Mouse (Mus musculus): ENCODE measurements around the gene Osbpl2. TPM values are rescaled to one million over a fixed set of nuclear protein-coding genes. Genes with fewer than 3 reads are reported as not detected.
A peak's percentile ranks its signal among the peaks of the same experiment; 100 is the strongest.

Osbpl2 gene
- total RNA-seq (2022), result 10 to 100 TPM; 16.6 to 19.2 (median 18.1) TPM

DNA sequence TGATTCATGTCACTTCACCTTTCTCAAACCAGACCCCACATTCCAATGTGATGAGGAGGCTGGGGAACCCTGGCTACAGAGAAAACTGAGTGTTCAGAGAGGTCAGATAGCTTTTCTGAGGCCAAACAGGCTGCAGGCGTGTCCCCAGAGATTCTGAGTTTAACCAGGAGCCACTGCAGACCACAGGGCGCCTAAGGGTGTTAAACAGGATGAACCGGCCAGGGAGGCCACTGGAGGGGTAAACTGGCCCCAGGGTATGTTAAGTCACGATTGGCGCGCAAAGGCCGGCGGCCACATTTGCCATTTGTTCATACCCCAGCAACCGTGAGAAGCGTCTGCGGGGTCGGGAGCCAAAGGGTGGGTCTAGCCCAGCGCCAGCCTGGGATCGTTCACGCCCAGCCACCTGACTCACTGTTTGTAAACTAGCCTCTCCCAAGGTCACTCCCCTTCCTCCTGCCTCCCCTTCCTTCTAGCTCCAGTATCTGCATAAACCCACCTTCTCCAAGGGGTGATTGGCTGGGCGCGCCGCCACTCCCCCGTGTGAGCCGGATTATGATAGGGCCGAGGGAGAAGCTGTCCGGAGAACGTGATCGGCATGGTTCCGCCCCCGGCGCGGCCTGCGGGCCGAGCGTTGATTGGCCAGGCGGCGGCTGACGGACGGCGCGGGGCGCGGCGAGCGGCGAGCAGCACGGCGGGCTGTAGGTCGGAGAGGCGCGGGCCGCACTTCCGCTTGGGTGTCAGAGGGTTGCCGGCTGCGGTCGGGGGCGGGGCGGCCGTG is at the start of gene Osbpl2:
Gene Osbpl2 (plus strand): TSS at position 646 of the 778 bp plus-strand sequence.
- peak; percentile 100 for DNase-seq (ENCODE audit: low spot score in 2 of 2)

DNA sequence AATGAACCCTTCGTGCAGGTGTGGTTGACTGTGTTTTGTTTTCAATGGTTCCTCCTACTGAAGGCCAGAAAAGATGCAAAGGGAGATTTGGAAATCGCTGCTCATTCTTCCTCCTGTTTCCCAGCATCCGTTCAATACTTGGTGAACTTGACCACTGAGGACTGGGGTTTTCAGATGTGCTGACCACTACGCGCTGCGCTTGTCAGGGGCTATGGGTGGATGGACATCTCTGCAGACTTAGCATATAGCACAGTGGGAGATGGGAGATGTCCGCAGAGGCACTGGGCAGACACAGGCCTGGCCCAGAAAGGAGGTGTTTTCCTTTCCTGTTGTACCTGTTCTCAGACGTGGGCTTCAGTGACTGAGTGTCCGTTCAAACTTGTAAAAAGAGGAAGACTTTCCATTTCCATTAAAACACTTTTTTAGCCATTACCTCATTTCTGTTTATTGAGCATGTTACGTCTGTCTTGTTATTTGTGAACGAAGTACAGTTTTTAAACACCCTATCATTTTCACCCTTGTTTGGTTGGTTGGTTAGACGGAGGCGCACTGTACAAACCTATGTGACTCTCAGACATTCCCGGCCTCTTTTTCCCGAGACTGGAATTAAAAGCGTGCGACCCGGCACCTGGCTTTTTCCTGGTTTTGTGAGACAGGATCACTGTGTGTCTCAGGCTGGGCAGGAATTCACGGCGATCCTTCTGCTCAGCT is 49.2 kb upstream of the Osbpl2 start:
- DNase-seq (ENCODE audit: low spot score in 2 of 2), result no peak

DNA sequence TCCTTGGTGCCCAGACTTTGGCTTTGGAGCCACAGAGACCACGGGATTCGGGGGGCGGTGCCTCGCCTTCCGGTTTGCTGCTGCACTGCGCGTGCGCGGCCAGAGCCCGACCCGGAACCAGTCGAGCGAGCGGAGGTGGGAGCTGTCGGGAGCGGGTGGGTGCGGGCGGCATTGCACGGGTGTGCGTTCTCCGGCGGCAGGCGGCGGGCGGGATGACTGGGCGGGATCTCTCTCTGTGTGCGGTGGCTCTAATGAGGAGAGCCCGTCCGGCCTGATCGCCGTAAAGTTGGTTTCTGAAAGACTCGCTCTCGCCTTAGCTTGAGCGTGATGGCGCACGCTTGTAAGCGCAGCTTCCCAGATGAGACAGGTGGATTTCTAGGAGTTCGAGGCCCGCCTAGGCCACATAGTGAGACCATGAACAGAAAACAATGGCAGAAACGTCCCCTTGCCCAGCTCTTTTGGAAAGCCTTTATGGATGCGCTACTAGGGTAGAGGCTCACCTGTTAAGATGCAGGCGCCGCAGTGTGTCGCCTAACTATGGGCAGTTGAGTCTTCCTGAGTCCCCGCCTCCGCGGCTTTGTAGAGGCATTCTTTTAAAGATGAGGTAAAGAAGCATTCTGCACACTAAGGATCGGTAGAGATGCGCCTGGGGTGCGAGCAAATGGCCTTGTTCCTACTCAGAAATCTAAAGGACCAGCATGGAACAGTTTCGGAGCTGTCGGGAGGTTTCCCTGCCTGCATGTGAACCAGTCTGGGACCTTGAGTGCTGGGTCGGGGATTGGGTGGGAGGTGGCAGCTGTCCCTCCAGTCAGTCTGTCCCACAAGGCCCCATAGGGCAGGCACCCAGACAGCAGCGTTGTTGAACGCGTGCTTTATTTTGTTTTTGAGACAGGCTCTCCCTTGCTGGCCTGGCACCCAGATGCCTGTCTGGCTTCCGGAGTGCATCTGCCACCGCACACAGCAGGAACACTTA is 48.3 kb upstream of the Osbpl2 start, which contains the start of gene Mtg2:
Gene Mtg2 (plus strand): TSS at position 108 of the 973 bp plus-strand sequence.
- peak; percentile 90 to 94 for DNase-seq (ENCODE audit: low spot score in 2 of 2)

DNA sequence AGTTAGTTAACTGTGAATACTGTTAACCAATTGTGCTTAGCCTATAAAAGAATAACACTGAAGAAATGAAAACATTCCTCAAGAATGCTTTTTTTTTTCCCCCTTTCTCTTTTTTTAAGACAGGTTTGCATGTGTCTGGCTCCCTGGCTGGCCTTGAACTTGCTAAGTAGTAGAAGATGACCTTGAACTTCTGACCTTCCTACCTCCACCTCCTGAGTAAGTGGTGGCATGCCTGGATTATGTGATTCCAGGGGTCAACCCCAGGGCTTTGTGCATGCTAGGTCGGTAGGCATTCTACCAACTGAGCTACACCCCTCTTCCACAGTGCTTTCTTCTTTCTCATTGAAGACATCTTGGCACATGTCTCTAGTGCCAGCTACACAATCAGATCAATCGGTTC is 47.4 kb upstream of the Osbpl2 start:
- no peak for DNase-seq (ENCODE audit: low spot score in 2 of 2)

DNA sequence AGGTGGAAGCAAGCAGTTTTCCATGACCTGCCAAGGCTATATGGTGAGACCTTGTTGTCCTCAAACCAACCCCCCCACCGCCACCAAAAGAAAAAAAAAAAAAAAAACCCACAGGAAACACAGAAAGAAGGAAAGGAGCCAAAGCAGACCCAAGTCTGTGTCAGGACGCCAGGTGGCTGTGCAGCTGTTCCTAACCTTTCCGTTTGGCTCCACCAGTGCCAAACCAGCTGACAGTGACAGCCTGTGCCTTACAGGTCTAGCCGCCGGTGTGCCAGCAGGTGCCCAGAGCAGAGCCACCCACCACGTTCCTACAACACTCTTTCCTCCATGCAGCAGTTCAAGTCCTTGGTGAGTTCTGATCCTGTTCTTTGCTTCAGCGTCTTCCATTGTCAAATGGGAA is 46.2 kb upstream of the Osbpl2 start:
- no peak for DNase-seq (ENCODE audit: low spot score in 2 of 2)

DNA sequence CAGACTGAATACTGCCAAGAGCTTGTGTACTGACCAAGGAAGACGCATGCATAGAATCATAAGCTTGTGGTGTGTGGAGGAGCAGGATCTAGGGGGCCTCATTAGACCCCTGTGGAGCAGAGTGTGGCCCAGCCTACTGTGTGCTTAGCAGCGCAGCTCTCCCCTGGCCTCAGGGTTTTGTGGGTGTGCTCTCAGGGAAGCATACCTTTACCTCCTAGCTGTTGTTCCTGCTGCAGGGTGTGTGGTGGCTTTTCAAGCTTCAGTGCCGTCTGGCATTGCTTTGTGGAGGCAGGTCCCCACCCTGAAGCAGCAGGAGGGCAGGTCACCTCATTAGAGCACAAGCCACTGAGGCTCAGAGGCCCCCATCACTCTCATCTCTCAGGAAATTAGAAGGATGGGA is 41.5 kb upstream of the Osbpl2 start:
- no peak for DNase-seq (ENCODE audit: low spot score in 2 of 2)

DNA sequence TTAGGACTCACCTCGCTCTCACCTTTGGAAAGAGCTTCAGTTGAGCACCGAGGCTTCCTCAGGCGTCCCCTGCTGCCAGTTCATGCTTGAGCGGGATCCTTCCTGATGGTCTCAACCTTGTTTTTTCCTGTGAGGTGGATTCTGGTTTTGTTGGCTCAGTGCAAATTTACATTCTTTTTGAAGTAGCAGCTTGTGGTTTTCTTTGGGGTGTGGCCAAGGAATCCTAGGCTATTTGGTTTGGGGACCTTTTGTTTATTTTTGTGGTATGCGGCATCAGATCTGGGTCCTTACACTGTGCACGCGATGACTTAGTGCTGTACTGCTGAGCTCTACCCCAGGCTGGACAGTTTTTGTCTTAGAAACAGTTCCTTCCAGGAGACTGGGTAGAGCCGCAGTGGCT is 38.4 kb upstream of the Osbpl2 start:
- DNase-seq (ENCODE audit: low spot score in 2 of 2), result no peak

DNA sequence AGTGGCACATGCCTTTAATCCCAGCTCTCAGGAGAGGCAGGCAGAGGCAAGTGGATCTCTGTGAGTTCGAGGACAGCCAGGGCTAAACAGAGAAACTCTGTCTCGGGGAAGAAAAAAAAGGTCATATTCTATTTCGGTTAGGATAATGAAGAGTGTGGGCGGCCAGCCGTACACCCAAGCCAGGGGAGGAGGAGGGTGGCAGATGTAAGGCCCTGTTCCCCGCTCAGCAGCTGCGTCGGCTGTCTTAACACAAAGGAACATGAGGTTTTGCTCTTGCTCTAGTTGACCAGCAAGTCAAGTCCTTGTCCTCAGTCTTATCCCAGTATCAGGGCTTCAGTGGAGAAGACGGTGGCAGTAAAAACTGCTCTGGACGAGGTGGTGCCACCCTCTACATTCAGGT is 36.0 kb upstream of the Osbpl2 start:
- DNase-seq (ENCODE audit: low spot score in 2 of 2), result no peak

DNA sequence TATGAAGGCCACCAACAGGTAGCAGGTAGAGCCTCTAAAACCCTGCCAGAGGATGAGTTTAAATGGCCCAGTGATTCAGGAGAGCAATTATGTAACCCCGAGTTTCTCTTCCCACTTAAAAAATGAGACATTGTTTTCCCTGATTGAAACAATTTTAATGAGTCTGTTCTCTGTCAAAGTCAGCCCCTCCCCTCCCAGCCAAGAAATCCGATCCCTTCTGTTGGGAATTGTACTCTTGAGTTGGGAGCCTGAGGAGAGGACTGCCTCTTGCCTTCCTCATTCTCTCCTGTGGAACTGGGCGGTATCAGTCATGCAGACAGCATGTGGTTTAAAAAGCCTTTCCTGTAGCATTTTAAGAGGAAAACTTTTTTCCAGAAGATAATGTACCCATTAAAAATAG is 34.5 kb upstream of the Osbpl2 start:
- no peak for DNase-seq (ENCODE audit: low spot score in 2 of 2)

DNA sequence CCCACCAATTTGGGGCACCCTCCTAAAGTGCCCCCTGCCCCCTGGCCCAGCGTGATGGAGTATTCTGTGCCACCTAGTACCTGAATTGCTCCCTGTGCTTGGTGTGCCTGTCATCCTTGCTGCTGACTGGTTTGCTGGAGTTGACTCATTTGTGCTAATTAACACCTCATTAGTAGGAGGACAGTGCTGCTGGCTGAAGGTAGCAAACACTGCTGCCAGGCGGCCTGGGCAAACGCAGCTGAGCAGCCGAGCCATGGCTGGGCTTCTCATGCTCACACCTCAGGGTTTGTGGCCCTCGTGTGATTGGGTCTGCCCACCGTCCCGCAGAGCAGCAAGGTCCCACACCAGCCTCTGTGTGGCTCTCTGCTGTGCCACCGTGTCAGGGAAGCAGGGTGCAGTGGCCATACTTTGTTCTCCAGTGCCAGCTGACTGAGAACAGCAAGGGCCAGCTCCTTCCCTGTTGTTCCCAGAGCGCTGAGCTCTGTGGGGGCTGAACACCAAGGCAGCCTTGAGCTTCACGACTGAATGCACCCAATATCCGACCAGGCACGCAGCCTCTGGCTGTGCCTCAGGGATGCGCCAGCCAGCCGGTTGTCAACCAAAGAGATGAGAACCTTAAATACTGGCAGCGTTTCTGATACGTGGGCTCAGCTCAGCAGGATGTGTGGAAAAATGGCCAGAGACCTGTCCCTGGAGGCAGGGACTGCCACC is 33.0 kb upstream of the Osbpl2 start:
- no peak for DNase-seq (ENCODE audit: low spot score in 2 of 2)

DNA sequence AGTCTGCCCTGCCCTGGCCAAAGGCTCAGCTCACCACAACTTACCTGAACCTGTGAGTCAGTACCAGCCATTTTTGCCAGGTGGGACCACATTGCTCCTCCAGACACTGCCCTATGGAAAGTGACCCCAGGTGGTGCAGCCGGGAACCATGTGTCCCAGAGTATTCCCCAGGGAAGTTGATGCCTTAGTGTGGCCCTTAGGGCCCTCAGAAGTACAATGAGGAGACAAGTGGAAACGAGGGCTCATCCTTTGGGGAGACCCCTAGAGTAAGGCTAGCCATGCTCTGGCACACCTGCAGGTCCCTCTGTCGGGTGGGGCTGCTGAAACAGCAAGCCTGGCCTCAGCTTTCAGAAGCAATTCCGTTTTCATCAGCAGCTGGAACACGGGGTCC is 32.5 kb upstream of the Osbpl2 start:
- no peak for DNase-seq (ENCODE audit: low spot score in 2 of 2)

DNA sequence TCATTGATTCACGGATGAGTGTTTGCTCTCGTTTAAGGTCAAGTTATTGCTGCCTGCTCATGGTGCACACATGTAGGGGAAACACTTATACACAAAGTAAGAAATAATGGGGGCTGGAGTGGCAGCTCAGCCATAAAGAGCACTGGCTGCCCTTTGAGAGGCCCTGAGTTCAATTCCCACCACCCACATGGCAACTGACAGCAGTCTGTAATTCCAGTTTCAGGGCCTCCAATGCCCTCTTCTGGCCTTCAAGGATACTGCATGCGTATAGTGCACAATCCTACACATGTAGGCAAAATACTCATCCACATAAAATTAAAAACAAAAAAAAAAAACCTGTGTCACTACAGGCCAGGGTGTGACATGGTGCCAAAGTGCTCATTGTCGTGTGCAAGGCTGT is 31.6 kb upstream of the Osbpl2 start:
- no peak for DNase-seq (ENCODE audit: low spot score in 2 of 2)

DNA sequence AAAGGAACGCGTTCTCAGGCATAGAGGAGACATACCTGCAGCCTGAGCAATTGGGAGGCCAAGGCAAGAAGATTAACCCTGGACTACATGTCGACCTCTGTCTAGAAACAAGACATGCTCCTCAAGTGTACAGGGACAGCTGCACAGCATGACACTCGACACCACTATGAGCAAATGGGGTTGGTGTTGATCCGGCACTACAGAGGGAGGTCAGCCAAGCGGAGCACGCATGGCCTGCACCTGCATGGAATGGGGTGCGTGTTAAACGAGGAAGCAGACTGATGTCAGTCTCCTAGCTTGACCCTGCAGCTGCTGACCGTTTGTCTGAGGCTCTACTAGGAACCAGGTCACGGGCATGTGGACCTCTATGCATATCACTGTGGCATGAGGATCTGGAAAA is 28.8 kb upstream of the Osbpl2 start:
- peak in 1 of 2 experiments; percentile 5 for DNase-seq (ENCODE audit: low spot score in 2 of 2)

DNA sequence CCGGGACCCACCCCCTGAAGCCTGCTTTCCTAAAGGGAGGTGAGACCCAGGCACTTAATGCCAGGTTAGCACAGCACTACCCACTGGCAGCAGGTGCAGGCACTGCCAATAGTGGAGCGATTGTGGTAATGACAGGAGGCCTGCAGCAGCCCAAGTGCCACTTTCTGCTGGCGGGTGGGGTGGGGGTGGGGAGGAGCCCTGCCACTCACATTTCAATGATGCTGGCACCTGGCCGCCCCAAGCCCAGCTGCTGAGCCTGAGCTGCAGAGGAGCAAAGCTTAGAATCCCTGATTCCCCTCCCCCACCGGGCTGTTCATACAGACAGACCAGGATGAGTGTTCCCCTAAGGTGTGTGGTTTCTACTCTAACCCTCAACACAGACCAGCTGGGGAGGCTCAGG is 23.4 kb upstream of the Osbpl2 start:
- peak in 1 of 2 experiments; percentile 2 for DNase-seq (ENCODE audit: low spot score in 2 of 2)

DNA sequence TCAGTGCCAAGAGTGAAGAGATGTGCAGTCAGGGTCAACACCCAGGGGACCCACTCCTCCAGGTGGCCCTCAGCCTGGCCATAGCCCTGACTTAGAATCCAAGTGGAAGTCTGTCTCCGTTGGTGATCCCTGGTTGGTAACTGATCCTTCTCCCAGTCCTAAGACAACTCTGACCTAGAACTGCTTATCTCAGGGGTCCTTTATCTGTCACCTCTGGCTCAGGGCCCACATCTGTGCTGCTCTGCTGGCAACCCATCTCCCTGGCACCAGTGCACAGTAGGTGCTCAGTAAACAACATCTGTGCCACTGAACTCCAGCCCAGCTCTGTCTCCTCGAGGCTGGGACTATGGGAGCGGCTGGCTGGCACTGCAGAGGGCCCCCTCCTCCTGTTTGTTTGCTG is 21.5 kb upstream of the Osbpl2 start:
- DNase-seq (ENCODE audit: low spot score in 2 of 2), result no peak

DNA sequence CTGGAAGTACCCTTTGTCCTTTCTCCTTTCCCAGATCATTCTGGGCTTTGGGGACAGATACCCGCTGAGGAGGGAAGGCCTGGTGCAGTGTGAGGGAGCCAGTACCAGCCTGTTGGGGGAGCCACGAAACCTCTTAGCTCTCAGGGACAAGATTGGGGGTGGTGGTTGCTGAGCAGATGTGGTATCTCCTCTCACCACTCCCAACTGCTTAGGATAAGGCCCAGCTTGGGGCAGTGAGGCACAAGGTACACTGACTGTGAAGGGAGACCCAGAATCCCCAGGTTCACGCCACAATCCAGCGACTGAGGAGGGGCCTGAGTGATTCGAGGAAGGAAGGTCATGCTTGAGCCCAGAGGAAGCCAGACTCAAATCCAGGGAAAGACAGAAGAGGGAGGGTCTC is 20.9 kb upstream of the Osbpl2 start:
- DNase-seq (ENCODE audit: low spot score in 2 of 2), result no peak

DNA sequence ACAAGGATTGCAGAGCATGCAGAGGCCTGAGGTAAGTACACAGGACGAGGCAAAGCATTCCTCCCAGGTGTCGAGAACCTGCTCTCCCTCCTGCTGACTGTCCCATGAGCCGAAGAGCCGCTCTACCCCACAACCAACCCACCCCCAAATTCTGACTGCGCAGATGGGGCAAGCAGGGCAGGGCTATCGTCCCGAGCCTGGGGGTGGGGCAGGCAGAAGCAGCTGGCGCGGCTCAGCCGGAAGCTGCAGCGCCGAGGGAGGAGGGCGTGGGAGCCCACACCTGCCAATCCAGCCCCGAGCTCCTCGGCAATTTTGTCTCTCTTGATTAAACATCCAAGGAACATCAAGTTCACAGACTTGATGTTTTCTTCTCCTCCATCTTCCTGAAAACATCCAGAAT is 19.6 kb upstream of the Osbpl2 start:
- no peak for DNase-seq (ENCODE audit: low spot score in 2 of 2)

DNA sequence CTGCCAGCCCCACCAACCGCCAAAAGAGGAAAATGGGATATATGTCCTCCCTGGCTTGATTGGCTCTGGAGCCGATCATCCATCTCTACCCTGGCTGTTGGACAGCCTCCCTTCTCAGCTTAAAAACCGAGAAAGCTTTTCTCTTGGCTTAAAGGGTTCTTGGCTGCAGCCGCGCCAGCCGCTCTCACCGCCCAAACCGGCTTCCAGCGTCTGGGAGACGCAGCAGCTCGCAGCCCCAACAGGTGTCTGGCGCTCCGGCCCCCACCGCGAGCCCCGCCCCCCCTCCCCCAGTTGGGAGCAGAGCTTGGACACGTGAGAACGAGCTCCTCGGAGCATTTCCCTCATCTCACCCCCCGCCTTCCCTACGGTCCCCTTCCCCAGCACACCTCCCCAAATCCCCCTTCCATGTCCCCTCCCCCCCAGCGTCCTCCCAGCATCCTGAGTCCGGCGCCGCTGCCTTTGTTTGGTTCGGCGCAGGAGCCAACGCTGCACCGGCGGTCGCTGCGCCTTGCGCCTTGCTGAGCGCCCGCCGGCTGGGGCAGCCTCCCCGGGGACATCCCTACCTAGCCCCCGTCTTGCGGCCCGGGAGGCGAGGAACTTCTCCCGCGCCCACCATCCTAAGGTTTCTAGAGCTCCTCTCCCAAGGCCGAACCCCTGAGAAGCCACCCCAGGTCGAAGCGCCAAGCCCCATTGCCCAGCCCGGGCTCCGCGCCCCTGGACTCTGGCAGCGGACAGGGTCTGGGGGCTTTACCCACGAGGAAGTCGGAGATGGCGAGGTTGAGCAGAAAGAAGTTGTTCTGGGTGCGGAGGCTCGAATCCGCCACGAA is 15.7 kb upstream of the Osbpl2 start:
- DNase-seq (ENCODE audit: low spot score in 2 of 2), result no peak

DNA sequence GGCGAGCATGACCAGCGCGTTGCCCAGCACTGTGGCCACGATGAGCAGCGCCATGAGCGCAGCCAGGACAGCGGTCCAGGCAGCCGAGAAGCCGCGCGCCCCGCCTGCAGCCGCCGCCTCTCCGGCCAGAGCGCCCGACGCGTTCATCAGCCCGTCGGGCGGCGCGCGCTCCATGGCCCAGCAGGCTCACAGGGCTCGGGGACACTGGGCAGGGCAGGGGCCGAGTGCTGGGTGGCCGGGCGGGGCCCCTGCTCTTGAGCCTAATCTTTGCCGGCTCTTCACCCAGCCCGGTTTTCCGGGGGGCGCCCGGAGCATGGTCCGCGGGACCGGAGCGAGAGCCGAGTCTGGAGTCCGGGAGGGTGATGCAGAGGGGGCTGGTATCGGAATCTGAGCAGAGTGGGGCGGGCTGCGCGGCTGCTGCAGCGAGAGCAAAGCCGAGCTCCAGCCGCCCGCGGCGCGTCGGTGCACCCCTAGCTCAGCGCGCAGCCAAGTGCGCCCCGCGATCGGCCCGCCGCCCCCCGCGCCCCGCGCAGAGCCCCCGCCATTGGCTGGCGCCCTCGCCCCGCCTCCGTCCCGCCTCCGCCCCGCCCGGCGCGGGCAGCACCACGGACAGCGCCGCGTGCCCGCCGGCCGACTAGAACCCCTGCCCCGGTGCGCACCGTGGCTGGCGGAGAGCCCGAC is 15.0 kb upstream of the Osbpl2 start, which contains the start of gene Hrh3:
Gene Hrh3 (minus strand): TSS at position 511 of the 681 bp plus-strand sequence.
- DNase-seq (ENCODE audit: low spot score in 2 of 2), result peak in 1 of 2 experiments; percentile 50
